Comparison of ENCODE assay signal across 16 mouse cellular contexts in the genomic region with DNA sequence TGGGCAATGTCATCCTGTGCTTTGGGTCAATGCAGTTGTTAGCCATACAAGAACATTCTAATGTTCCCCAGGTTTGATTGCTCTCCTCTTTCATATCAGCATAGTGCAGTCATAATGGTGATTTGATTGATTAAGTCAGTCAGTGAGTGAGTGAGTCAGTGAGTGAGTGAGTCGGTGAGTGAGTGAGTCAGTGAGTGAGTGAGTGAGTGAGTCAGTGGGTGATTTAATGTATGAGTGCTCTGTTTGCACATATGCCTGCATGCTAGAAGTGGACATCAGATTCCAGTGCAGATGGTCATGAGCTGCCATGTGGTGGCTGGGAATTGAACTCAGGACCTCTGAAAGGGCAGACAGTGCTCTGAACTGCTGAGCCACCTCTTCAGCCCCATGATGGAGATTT. TPM values are rescaled to one million over a fixed set of nuclear protein-coding genes. Genes with fewer than 3 reads are reported as not detected.
"Had no signal": no experiment of that assay in that cellular context is flagged by ENCODE, and none has a peak within 500 bp of the region (broad histone marks: within the 10 kb centered on the region; RNA-seq: fewer than 3 reads in every experiment).

No protein-coding gene starts in this region.

- DNase-seq: gastrocnemius, postnatal 14 days; gastrocnemius, postnatal 36 days; heart, adult 18-20 months; heart, postnatal 10 days; heart, postnatal 36 days; kidney, adult 11 months; kidney, adult 2 months; kidney, adult 9 months; kidney, postnatal 14 days; kidney, postnatal 36 days; layer of hippocampus, adult 9-11 months; layer of hippocampus, postnatal 36 days; left cerebral cortex, postnatal 4 days had no signal

RNA-seq across cellular contexts. Expression of a gene that starts 43.0 kb away (rescaled TPM):
- total RNA-seq: hematopoietic stem cell, adult 5-6 weeks; liver, adult 2 months had no signal
- polyA plus RNA-seq: liver, adult 2 months; liver, embryonic 12.5 days had no signal
